Mouse (Mus musculus) hindbrain, embryonic 11.5 days (tissue): ENCODE results near the gene Actr1b. TPM values are rescaled to one million over a fixed set of nuclear protein-coding genes. Genes with fewer than 3 reads are reported as not detected.

Source experiments
- ATAC-seq: fragments of 200-750 bp; cut with Nextera tagmentation; 2 replicates; pipeline ENCODE4 v1.8.0; 2017; ENCODE audit warnings: mild to moderate bottlenecking, moderate TSS enrichment, moderate library complexity; ENCODE audit not compliant: low FRiP score
- DNase-seq: peaks from one replicate; pipeline ENCODE4 v3.0.0-alpha.2; 2015; ENCODE audit warnings: low spot score
- H3K27ac ChIP-seq: fragments of 300-500 bp; sonication (generic); 2 replicates; pipeline ENCODE4 v1.5.1; 2014; ENCODE audit warnings: mild to moderate bottlenecking, low read depth, low read length
- H3K27me3 ChIP-seq: fragments of 300-500 bp; sonication (generic); 2 replicates; pipeline ENCODE4 v1.6.1; 2014; ENCODE audit warnings: mild to moderate bottlenecking, low read length, moderate library complexity, mixed read lengths; ENCODE audit not compliant: control insufficient read depth, insufficient read depth
- H3K36me3 ChIP-seq: fragments of 300-500 bp; sonication (generic); 2 replicates; pipeline ENCODE4 v1.6.1; 2014; ENCODE audit warnings: mild to moderate bottlenecking, low read length, moderate library complexity, mixed read lengths; ENCODE audit not compliant: control insufficient read depth, insufficient read depth
- H3K4me1 ChIP-seq: fragments of 300-500 bp; sonication (generic); replicated peaks from 2 replicates; pipeline ENCODE4 v1.6.1; 2014; ENCODE audit warnings: low read length, mixed read lengths; ENCODE audit not compliant: control insufficient read depth, insufficient read depth
- H3K4me2 ChIP-seq: fragments of 300-500 bp; sonication (generic); replicated peaks from 2 replicates; pipeline ENCODE4 v1.6.1; 2014; ENCODE audit warnings: mild to moderate bottlenecking, low read depth, low read length
- H3K4me3 ChIP-seq: fragments of 300-500 bp; sonication (generic); 2 replicates; pipeline ENCODE4 v1.5.1; 2014; ENCODE audit warnings: low read depth, low read length
- H3K9ac ChIP-seq: fragments of 300-500 bp; sonication (generic); 2 replicates; pipeline ENCODE4 v1.6.1; 2014; ENCODE audit warnings: low read depth, low read length
- H3K9me3 ChIP-seq: fragments of 300-500 bp; sonication (generic); 2 replicates; pipeline ENCODE4 v1.6.1; 2016; ENCODE audit warnings: low read length; ENCODE audit not compliant: control insufficient read depth
- WGBS: fragments of 180-500 bp; shearing (Covaris S2); extraction: QIAGEN DNeasy Blood & Tissue Kit; methylation state at CpG from one replicate; pipeline ENCODE4 v1.1.7; 2014; 5-methylcytosine and 5-hydroxymethylcytosine counted together
- polyA plus RNA-seq: library from polyadenylated mRNA; unstranded; fragments of >200 nt; fragmentation: Nextera tagmentation; extraction: Ambion mirVana; gene quantifications from 2 replicates; pipeline ENCODE4 v1.2.1, GENCODE M21; 2014

Actr1b gene
- polyA plus RNA-seq, 1 experiment from 2014 or later = 84.9 TPM

DNA sequence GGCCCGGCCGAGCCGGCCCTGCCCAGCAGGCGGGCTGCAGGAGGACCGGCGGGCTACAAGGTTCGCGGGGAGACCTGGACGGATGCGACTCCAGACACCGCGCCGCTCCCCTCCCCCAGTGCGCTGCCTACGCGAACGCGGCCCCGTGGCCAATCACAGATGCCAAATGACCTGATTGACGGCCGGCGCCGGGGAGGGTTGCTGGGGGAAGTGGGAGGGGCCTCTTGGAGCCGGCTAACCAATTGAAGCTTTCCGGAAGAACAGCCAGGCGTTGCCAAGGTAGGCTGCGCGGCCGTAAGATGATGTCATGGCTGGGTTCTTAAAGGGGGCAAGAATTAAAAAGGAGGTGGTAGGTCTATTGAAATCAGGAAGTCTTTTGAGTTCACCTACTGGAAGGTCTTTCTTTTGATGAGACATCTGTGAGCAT, 4.4 kb downstream of the Actr1b start, which contains the start of gene 4933424G06Rik:
TSS of gene 4933424G06Rik (plus strand) at position 296 of the 427 bp plus-strand sequence.
- ATAC-seq = peak; percentile 97
- WGBS = 0% methylated on average over 28 of the region's 29 CpGs
- peak; percentile 98 for DNase-seq

DNA sequence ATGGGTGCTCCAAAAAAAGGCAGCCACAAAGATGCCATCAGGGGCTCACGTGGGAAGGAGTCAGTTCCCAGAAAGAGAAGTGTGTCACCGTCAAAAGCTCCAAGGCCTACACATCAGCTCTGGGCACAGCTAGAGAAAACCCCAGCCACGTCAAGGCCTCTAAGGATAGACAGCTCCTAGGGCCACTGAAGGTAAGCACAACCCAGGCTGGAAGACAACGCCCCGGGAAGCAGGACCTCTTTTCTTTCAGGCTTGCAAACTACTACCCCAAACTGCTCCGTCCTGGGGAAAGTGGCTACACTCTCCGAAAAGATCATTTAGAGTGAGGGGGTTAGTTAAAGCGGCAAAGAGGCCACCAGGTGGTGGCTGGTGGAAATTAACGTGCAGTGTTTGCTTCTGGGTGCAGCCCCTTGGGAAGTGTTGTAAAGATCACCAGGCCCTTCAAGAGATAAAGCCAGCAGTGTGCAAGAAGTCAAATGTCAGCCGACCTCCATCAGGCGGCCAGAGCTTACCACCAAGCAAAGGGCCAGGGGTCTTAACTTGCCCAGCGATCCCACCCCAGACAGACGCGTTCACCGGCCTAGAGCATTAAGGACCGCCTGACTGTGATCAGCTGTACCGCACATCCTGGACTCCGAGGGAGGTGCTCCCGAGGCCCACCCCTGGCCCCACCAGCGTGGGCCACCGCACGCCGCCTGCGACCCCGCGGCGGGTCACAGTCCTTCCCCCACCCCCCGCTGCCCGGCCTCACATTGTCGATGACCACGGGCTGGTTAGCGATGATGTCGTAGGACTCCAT, 5.0 kb downstream of the Actr1b start:
- peak; percentile 54 for DNase-seq
- 1% methylated on average over 33 of the region's 33 CpGs for WGBS

More for the DNA sequence above, 4.4 kb downstream of the Actr1b start, which contains the start of gene 4933424G06Rik:
- no peaks in the 10 kb centered on the region for H3K9me3 ChIP-seq
- H3K4me1 ChIP-seq = peaks cover 5% of the 10 kb centered on the region; the same call in 1 of the 2 replicates
- peak within 1 kb of the TSS; percentile 77 for H3K4me2 ChIP-seq
- H3K27ac ChIP-seq = peak within 1 kb of the TSS; percentile 74
- peak within 1 kb of the TSS; percentile 94 for H3K9ac ChIP-seq
- H3K36me3 ChIP-seq = peaks cover 5% of the 10 kb centered on the region; the same call in 1 of the 2 replicates
- H3K27me3 ChIP-seq = no peaks in the 10 kb centered on the region
- H3K4me3 ChIP-seq = peak within 1 kb of the TSS; percentile 92

DNA sequence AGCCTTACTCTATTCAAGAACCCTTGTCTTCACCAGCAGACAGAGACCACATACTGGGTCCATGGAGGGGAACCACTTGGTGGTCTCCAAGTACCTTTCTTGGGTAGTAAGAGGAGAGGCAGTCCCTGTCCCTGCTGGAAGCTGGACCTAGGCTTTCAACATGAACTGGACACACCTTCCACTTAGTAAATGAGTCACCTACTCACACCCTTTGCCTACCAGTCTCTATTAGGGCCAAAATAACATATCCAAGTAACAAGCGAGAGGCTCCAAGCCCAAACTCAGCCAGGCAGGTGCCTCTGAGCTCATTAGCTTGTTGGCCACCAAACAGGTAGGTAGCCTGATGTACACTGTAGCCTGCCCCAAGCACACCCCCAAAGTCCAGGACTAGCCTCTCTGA, 5.6 kb downstream of the Actr1b start:
- DNase-seq (no peak), ATAC-seq (no peak)
- Histone ChIP-seq H3K27me3 (no peaks in the 10 kb centered on the region), H3K36me3 (peaks cover 5% of the 10 kb centered on the region; the same call in 1 of the 2 replicates), H3K9me3 (no peaks in the 10 kb centered on the region), H3K4me2 (peak overlapping the region; percentile 77), H3K4me1 (peaks cover 5% of the 10 kb centered on the region; the same call in 1 of the 2 replicates), H3K9ac (peak overlapping the region; percentile 94), H3K27ac (no peak overlapping the region; the same call in 1 of the 2 replicates), H3K4me3 (peak overlapping the region; percentile 92)
- 100% methylated on average over 1 of the region's 1 CpGs for WGBS

More for the DNA sequence above, 5.0 kb downstream of the Actr1b start:
- H3K36me3 ChIP-seq = peaks cover 5% of the 10 kb centered on the region; the same call in 1 of the 2 replicates
- peak overlapping the region; percentile 74 for H3K27ac ChIP-seq
- H3K9me3 ChIP-seq = no peaks in the 10 kb centered on the region
- H3K4me3 ChIP-seq = peak overlapping the region; percentile 92
- H3K4me2 ChIP-seq = peak overlapping the region; percentile 77
- H3K27me3 ChIP-seq = no peaks in the 10 kb centered on the region
- peak overlapping the region; percentile 94 for H3K9ac ChIP-seq
- peaks cover 5% of the 10 kb centered on the region; the same call in 1 of the 2 replicates for H3K4me1 ChIP-seq
- peak; percentile 78 for ATAC-seq

DNA sequence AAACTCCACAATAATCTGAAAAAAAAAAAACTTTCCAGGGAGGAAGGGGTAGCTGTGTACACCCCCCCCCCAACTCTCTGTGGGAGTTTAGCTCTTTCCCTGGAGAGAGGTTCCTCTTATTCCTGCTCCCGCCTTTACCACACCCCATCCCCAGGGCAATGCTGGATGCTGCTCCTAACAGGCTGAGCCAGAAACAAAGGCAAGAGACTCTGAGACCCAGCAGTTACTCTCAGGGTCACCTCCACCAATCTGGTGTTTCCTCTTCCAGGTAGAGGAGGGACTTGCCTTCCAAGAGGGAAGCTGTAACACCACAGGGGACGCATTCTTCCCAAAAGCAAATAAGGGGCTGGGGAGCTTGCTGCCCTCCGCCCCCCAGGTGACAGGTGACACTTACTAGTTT, 6.4 kb downstream of the Actr1b start:
- H3K4me3 ChIP-seq = no peak overlapping the region
- H3K9ac ChIP-seq = 0 out of 2 replicates have a peak overlapping the region, but pooled peaks have one; percentile 7
- H3K9me3 ChIP-seq = no peaks in the 10 kb centered on the region
- H3K4me1 ChIP-seq = peaks cover 5% of the 10 kb centered on the region; the same call in 1 of the 2 replicates
- no peak for ATAC-seq
- WGBS = 86% methylated on average over 3 of the region's 3 CpGs
- no peak for DNase-seq
- peaks cover 5% of the 10 kb centered on the region; the same call in 1 of the 2 replicates for H3K36me3 ChIP-seq
- no peak overlapping the region for H3K4me2 ChIP-seq
- no peak overlapping the region for H3K27ac ChIP-seq
- no peaks in the 10 kb centered on the region for H3K27me3 ChIP-seq

DNA sequence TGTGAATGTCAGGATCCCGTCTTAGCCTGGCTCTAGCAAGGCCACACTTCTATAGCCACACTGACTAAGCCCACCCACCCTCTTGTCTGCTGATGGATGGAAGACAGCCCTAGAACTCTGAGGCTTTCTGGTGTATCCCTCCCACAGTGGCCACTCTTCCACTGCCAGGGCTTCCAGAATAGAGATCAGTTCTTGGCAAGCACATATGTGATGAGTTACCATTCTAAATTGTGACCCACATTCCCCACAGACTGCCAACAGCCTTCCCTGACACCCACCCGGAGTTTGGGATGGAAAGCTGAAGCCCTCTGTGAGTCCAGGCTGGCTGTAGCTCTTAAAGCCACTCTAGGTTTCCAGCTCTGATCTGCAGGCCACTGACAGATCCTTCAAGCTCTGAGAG, 7.1 kb downstream of the Actr1b start:
- peaks cover 8% of the 10 kb centered on the region; the same call in 1 of the 2 replicates for H3K36me3 ChIP-seq
- peaks cover 5% of the 10 kb centered on the region; the same call in 1 of the 2 replicates for H3K4me1 ChIP-seq
- DNase-seq (no peak), ATAC-seq (no peak)
- no peak overlapping the region for H3K4me2 ChIP-seq
- H3K4me3 ChIP-seq = no peak overlapping the region
- no peak overlapping the region for H3K9ac ChIP-seq
- WGBS = 80% methylated on average over 2 of the region's 2 CpGs
- no peaks in the 10 kb centered on the region for H3K27me3 ChIP-seq
- no peaks in the 10 kb centered on the region for H3K9me3 ChIP-seq
- no peak overlapping the region for H3K27ac ChIP-seq

DNA sequence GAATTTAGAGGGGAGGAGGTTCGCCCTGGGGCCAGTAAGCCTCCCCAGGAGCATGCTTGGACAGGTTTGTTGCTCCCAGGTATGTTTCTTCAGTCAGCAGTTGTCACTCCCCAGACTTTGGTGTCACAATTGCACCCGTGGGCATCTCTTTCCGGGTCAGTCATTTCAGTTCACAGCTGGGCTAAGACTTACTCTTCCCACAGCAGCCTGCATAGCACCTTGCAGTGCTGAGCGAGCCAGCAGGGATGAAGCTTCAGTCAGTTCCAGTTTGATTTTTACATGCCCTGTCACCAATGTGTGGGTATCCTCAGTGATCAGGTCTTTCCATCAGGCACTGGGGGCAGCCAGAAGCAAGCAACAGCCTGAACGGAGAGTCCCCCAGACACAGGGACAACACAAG, 17.2 kb downstream of the Actr1b start:
- H3K36me3 ChIP-seq = peaks cover 9% of the 10 kb centered on the region; the same call in 1 of the 2 replicates
- H3K4me1 ChIP-seq = peaks cover 4% of the 10 kb centered on the region; the same call in 1 of the 2 replicates
- H3K4me2 ChIP-seq = no peak overlapping the region
- no peaks in the 10 kb centered on the region for H3K9me3 ChIP-seq
- no peak for ATAC-seq
- no peaks in the 10 kb centered on the region for H3K27me3 ChIP-seq
- H3K4me3 ChIP-seq = no peak overlapping the region
- no peak overlapping the region for H3K27ac ChIP-seq
- WGBS = 74% methylated on average over 5 of the region's 5 CpGs
- no peak overlapping the region for H3K9ac ChIP-seq
- no peak for DNase-seq

DNA sequence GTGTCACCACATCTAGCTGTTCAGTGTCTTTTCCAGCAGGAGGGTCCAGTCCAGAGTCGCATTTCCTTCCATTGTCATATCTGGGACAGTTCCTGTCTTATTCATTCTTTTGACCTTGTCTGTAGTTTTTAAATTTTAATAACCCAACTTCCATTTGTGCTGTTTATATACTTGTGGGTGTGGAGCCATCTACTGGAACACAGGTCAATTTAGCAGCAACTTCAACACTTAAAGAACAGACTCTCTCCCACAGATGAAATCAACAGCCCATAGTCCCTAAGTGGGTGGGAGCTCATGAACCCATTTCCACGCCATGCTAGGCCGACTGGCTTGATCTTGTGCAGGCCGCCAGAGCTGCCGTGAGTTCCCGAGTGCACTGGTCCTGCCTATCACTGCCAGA, 17.8 kb downstream of the Actr1b start:
- no peaks in the 10 kb centered on the region for H3K9me3 ChIP-seq
- no peak for DNase-seq
- H3K4me1 ChIP-seq = peaks cover 4% of the 10 kb centered on the region; the same call in 1 of the 2 replicates
- no peak overlapping the region for H3K4me2 ChIP-seq
- no peak overlapping the region for H3K4me3 ChIP-seq
- peaks cover 9% of the 10 kb centered on the region; the same call in 1 of the 2 replicates for H3K36me3 ChIP-seq
- no peak overlapping the region for H3K9ac ChIP-seq
- H3K27ac ChIP-seq = no peak overlapping the region
- no peaks in the 10 kb centered on the region for H3K27me3 ChIP-seq
- no peak for ATAC-seq
- 82% methylated on average over 6 of the region's 6 CpGs for WGBS

DNA sequence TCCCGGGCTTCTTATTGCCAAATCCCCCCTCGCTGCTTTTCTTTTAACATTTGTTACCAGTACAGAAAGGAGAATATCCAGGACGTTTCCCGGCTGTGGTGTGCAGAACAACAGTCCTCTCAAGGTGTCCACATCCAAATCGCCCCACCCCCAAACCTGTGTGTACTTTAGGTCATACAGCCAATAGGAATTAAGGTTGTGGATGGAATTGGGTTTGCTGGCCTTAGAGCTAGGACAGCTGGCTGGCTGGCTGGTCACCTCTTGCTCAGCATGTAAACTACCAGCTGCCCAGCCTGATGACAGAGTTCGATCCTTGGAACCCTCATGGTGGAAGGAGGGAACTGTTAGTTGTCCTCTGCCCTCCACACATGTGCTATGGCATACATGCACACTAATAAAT, 19.4 kb downstream of the Actr1b start:
- DNase-seq (no peak), ATAC-seq (no peak)
- 89% methylated on average over 6 of the region's 6 CpGs for WGBS
- H3K4me3 ChIP-seq = no peak overlapping the region
- no peaks in the 10 kb centered on the region for H3K36me3 ChIP-seq
- no peaks in the 10 kb centered on the region for H3K9me3 ChIP-seq
- no peak overlapping the region for H3K4me2 ChIP-seq
- H3K4me1 ChIP-seq = peaks cover 6% of the 10 kb centered on the region; the same call in 1 of the 2 replicates
- H3K9ac ChIP-seq = no peak overlapping the region
- no peaks in the 10 kb centered on the region for H3K27me3 ChIP-seq
- no peak overlapping the region for H3K27ac ChIP-seq
